In the genomic region with DNA sequence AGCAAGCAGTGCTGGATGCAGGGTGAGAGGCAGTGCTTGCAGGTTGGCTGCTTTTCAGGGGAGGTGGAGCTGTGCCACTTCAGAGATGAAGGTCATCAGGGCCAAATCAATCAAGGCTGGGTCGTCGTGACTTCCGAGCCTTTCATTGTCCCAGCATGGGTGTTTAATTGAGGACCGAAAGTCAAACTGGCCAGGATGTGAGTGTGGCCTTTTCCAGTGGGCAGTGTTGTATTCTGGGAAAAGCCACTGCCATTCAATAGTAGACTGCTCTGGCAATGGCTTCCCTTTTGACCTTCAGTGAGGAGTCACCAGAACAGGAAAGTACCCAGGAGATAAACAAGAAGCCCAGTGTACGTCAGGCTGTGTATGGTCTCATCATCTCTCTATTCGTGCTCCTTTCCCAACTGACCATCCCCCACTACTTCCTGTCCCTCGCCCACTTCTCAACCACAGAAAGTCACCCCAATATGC, we compare ENCODE assay signal across 24 mouse cellular contexts. TPM values are rescaled to one million over a fixed set of nuclear protein-coding genes. Genes with fewer than 3 reads are reported as not detected.
A peak's percentile ranks its signal among the peaks of the same experiment; 100 is the strongest.
DNase-seq lines count a peak whose midpoint lies in the region; ATAC-seq lines count a peak whose summit lies in the region.
"Had no signal": no experiment of that assay in that cellular context is flagged by ENCODE, and none has a peak within 500 bp of the region (broad histone marks: within the 10 kb centered on the region; RNA-seq: fewer than 3 reads in every experiment).

No protein-coding gene starts in this region.

- H3K36me3 ChIP-seq in liver, embryonic 12.5 days: peaks cover 96% of the 10 kb centered on the region
- H3K36me3 ChIP-seq in intestine, embryonic 15.5 days: peaks cover 53% of the 10 kb centered on the region

- no peak overlapping the region for H3K4me2 ChIP-seq in liver, embryonic 12.5 days
- H3K4me2 ChIP-seq in intestine, embryonic 15.5 days (replicated peaks): no peak overlapping the region
- H3K4me2 ChIP-seq: embryonic facial prominence, embryonic 15.5 days; heart, embryonic 11.5 days; midbrain, embryonic 13.5 days; neural tube, embryonic 15.5 days had no signal

- ATAC-seq in liver, embryonic 12.5 days: peak; percentile 24; the same call in 1 of the 2 replicates
- ATAC-seq in intestine, embryonic 15.5 days: no peak
- ATAC-seq: intestine, embryonic 16.5 days; midbrain, embryonic 13.5 days had no signal

- no peak overlapping the region for H3K4me3 ChIP-seq in liver, embryonic 12.5 days
- H3K4me3 ChIP-seq in intestine, embryonic 15.5 days (replicated peaks): no peak overlapping the region
- H3K4me3 ChIP-seq: embryonic facial prominence, embryonic 15.5 days; hindbrain, embryonic 10.5 days; layer of hippocampus, adult 2 months; midbrain, embryonic 13.5 days; neural tube, embryonic 15.5 days had no signal

- no peak overlapping the region for H3K9ac ChIP-seq in liver, embryonic 12.5 days
- H3K9ac ChIP-seq in intestine, embryonic 15.5 days: no peak overlapping the region
- H3K9ac ChIP-seq: embryonic facial prominence, embryonic 15.5 days; liver, embryonic 14.5 days; midbrain, embryonic 13.5 days; neural tube, embryonic 15.5 days had no signal

- H3K27ac ChIP-seq in liver, embryonic 12.5 days: 0 out of 2 replicates have a peak overlapping the region, but pooled peaks have one; percentile 6
- H3K27ac ChIP-seq in intestine, embryonic 15.5 days: no peak overlapping the region
- H3K27ac ChIP-seq: embryonic facial prominence, embryonic 15.5 days; hindbrain, embryonic 10.5 days; layer of hippocampus, adult 2 months; liver, embryonic 14.5 days; macrophage; midbrain, embryonic 13.5 days; neural tube, embryonic 15.5 days; stomach, postnatal 0 days had no signal

- no peaks in the 10 kb centered on the region for H3K9me3 ChIP-seq in liver, embryonic 12.5 days (replicated peaks)
- no peaks in the 10 kb centered on the region for H3K9me3 ChIP-seq in intestine, embryonic 15.5 days
- H3K9me3 ChIP-seq: embryonic facial prominence, embryonic 15.5 days; hindbrain, embryonic 10.5 days; midbrain, embryonic 13.5 days; neural tube, embryonic 15.5 days had no signal

- peak; percentile 75 to 90 for DNase-seq in adrenal gland, adult (ENCODE audit: inconsistent age in 2 of 2, low spot score in 1 of 2)
- DNase-seq in adrenal gland, postnatal 4 days (ENCODE audit: low spot score in 2 of 2): no peak
- DNase-seq in liver: no peak
- peak; percentile 73 for DNase-seq in CD4-positive helper T cell, adult 2 months (ENCODE audit: low read depth, low spot score)
- peak; percentile 59 for DNase-seq in adrenal gland, postnatal 14 days
- DNase-seq in spleen, postnatal 36 days (ENCODE audit: low spot score in 2 of 2): no peak
- DNase-seq: cerebellum, adult 11 months; cerebellum, postnatal 14 days; embryo, embryonic 11 days; gastrocnemius, postnatal 25 days; kidney, postnatal 10 days; left cerebral cortex, postnatal 4 days had no signal

- H3K27me3 ChIP-seq in liver, embryonic 12.5 days (replicated peaks): no peaks in the 10 kb centered on the region
- H3K27me3 ChIP-seq in intestine, embryonic 15.5 days (replicated peaks): no peaks in the 10 kb centered on the region
- H3K27me3 ChIP-seq: embryonic facial prominence, embryonic 15.5 days; midbrain, embryonic 13.5 days; neural tube, embryonic 15.5 days had no signal

- peaks cover 11% of the 10 kb centered on the region for H3K4me1 ChIP-seq in liver, embryonic 12.5 days
- H3K4me1 ChIP-seq in intestine, embryonic 15.5 days (replicated peaks): no peaks in the 10 kb centered on the region
- H3K4me1 ChIP-seq: hindbrain, embryonic 10.5 days; midbrain, embryonic 13.5 days; neural tube, embryonic 15.5 days had no signal

- WGBS in liver, embryonic 12.5 days (ENCODE audit: insufficient replicate concordance): 49% methylated on average over 7 of the region's 7 CpGs
- 52% methylated on average over 7 of the region's 7 CpGs for WGBS in intestine, embryonic 15.5 days

RNA-seq across cellular contexts. Expression of gene Gpr107, which starts 28.0 kb away (rescaled TPM):
- 10 to 100 TPM; 62.8 to 68.3 TPM for total RNA-seq in adrenal gland, postnatal 4 days (2021)
- 18.8 and 19.3 TPM in 2 replicates for polyA plus RNA-seq in liver, embryonic 12.5 days (2016; fragmentation: Nextera tagmentation; extraction: Ambion mirVana)
- 46.8 and 48.1 TPM in 2 replicates for total RNA-seq in adrenal gland, postnatal 14 days (2021)
- polyA plus RNA-seq in intestine, embryonic 15.5 days (2015; fragmentation: Nextera tagmentation; extraction: Ambion mirVana): 30.0 and 31.1 TPM in 2 replicates

RNA-seq across cellular contexts. Expression of gene Fnbp1, which starts 38.3 kb away (rescaled TPM):
- 10 to 100 TPM; 69.0 to 82.4 TPM for total RNA-seq in adrenal gland, postnatal 4 days (2021)
- 11.1 and 11.4 TPM in 2 replicates for polyA plus RNA-seq in liver, embryonic 12.5 days (2016; fragmentation: Nextera tagmentation; extraction: Ambion mirVana)
- total RNA-seq in adrenal gland, postnatal 14 days (2021): 53.0 and 66.5 TPM in 2 replicates
- 22.7 and 27.3 TPM in 2 replicates for polyA plus RNA-seq in intestine, embryonic 15.5 days (2015; fragmentation: Nextera tagmentation; extraction: Ambion mirVana)

Comparison
In these comparisons a context has a peak if more than half of its experiments do, and no peak if none do; other contexts are left out.
1. DNase-seq: peak in adrenal gland, adult (2 of 2), CD4-positive helper T cell, adult 2 months (single experiment) and adrenal gland, postnatal 14 days (single experiment); none in adrenal gland, postnatal 4 days (0 of 2), liver (single experiment) and spleen, postnatal 36 days (0 of 2).